Mouse (Mus musculus): Measurements from ENCODE around the gene Gpatch11.

Gene Gpatch11

DNA sequence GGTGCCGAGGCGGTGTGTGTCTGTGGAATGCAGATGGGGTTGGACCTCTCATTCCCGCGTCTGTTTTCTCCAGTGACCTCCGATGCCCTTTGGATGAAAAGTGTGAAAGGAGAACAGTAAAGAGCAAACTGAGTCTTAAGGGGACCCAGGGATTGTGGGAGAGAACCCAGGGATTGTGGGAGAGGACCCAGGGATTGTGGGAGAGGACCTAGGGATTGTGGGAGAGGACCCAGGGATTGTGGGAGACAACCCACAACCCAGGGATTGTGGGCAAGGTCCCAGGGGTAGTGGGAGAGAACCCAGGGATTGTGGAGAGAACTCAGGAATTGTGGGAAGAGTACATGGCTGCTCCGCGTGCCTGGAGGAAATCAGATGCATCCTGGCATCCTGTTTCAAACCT, 59.6 kb downstream of the Gpatch11 start:
- no peak for DNase-seq (ENCODE audit: low spot score)

DNA sequence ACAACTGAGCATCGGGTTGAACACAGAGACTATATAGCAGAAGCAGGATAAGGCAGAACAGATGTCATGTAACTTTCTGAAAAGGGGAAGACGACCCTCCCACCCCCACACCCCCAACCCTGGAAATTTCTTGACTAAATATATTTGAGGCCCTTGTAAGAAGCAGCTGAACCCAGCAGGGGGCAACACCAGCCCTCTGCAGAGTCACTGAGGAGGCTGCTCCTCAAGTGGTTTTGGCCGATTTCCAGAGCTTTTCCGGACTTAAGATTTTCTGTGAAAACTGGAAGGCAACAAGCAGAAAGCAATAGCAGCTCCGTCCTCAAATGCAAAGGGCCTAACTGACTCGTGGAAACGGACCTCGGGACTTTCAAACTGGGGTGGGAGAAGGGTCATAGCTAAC, 60.0 kb downstream of the Gpatch11 start:
- DNase-seq (ENCODE audit: low spot score): no peak
